14 mouse cellular contexts compared by ENCODE assay signal in the genomic region with DNA sequence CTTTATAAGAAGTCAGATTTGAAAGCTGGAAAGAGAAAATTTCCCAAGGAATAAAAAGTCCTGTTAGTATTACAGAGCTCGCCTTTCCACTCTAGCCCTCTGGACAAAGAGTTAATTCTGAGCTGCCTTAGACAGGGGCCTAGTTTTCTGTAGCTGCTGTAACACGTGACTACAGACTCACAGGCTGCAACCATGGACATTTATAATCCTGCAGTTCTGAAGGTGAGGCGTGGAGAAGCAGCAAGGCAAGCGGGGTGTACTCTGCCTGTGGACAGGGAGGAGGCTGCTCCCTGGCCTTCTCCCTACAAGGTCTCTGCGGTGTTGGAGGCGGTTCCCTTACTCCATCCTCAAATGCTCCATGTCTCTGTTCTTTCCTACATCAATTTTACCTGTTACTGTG.
DNase-seq lines count a peak whose midpoint lies in the region; TF ChIP-seq lines count a peak whose summit lies in the region.
"Had no signal": no experiment of that assay in that cellular context is flagged by ENCODE, and none has a peak within 500 bp of the region (broad histone marks: within the 10 kb centered on the region; RNA-seq: fewer than 3 reads in every experiment).

No protein-coding gene starts in this region.

- 82% methylated on average over 6 of the region's 6 CpGs for WGBS in limb, embryonic 10.5 days
- WGBS in lung, adult 2 months: 81% methylated on average over 6 of the region's 6 CpGs

- H3K27ac ChIP-seq in limb, embryonic 10.5 days: 0 out of 2 replicates have a peak overlapping the region, but pooled peaks have one; percentile 19
- H3K27ac ChIP-seq: gastrocnemius, adult 2 months; limb, embryonic 15.5 days; midbrain, embryonic 12.5 days had no signal

- H3K4me3 ChIP-seq in limb, embryonic 10.5 days: no peak overlapping the region
- H3K4me3 ChIP-seq in lung, adult 2 months (replicated peaks; ENCODE audit: extremely low read depth, low read depth, low read length): no peak overlapping the region
- H3K4me3 ChIP-seq: gastrocnemius, adult 2 months; limb, embryonic 15.5 days; midbrain, embryonic 12.5 days had no signal

- H3K9me3 ChIP-seq in limb, embryonic 10.5 days (replicated peaks): no peaks in the 10 kb centered on the region
- H3K9me3 ChIP-seq: G1E; limb, embryonic 15.5 days; midbrain, embryonic 12.5 days had no signal

- no peak for TF ChIP-seq POLR2A in lung, adult 2 months (IDR thresholded peaks at IDR 0.05; ENCODE audit: borderline replicate concordance, extremely low read depth, low read depth, low read length)

- no peaks in the 10 kb centered on the region for H3K36me3 ChIP-seq in limb, embryonic 10.5 days
- H3K36me3 ChIP-seq: limb, embryonic 15.5 days; midbrain, embryonic 12.5 days had no signal

- DNase-seq in heart, adult 11 months: peak; percentile 84
- no peak for DNase-seq in heart, postnatal 14 days
- peak; percentile 16 for DNase-seq in retina, adult 2 months (ENCODE audit: low read depth, low spot score)
- no peak for DNase-seq in retina, embryonic 14.5 days (ENCODE audit: low spot score)
- DNase-seq in limb, embryonic 10.5 days (ENCODE audit: low spot score): no peak
- no peak for DNase-seq in embryo, embryonic 9.5 days (ENCODE audit: extremely low spot score)
- no peak for DNase-seq in lung, adult 2 months
- no peak for DNase-seq in natural killer cell, adult 2 months (ENCODE audit: low spot score in 2 of 2)
- DNase-seq: cerebellum, postnatal 14 days; gastrocnemius, adult 2 months; lung, postnatal 10 days had no signal

- H3K27me3 ChIP-seq in limb, embryonic 10.5 days (ENCODE audit: low read depth, poor library complexity, severe bottlenecking): no peaks in the 10 kb centered on the region
- H3K27me3 ChIP-seq: limb, embryonic 15.5 days; midbrain, embryonic 12.5 days had no signal

- peaks cover 11% of the 10 kb centered on the region for H3K4me1 ChIP-seq in limb, embryonic 10.5 days
- no peaks in the 10 kb centered on the region for H3K4me1 ChIP-seq in lung, adult 2 months (ENCODE audit: control insufficient read depth, insufficient read depth, low read length)

- TF ChIP-seq CTCF in lung, adult 2 months (IDR thresholded peaks at IDR 0.05; ENCODE audit: insufficient read depth, low read length): no peak

- intact Hi-C loops in heart, postnatal 14 days (cut with DNase I): no loop called here

Comparison
In these comparisons a context has a peak if more than half of its experiments do, and no peak if none do; other contexts are left out.
1. DNase-seq: peak in heart, adult 11 months (single experiment) and retina, adult 2 months (single experiment); none in heart, postnatal 14 days (0 of 2), retina, embryonic 14.5 days (single experiment), limb, embryonic 10.5 days (single experiment), embryo, embryonic 9.5 days (single experiment), lung, adult 2 months (single experiment) and natural killer cell, adult 2 months (0 of 2).